In genomic region chr19:47909387-47910116, GRCm38 (mm10) we compare ENCODE assay signal across 9 mouse cellular contexts. TPM values are rescaled to one million over a fixed set of nuclear protein-coding genes. Genes with fewer than 3 reads are reported as not detected.
DNase-seq lines count a peak whose midpoint lies in the region; ATAC-seq and TF ChIP-seq lines count a peak whose summit lies in the region.
"Had no signal": no experiment of that assay in that cellular context is flagged by ENCODE, and none has a peak within 500 bp of the region (broad histone marks: within the 10 kb centered on the region; RNA-seq: fewer than 3 reads in every experiment).

No protein-coding gene starts in this region.

- H3K27ac ChIP-seq in MEL (ENCODE audit: control insufficient read depth, low read depth, low read length): peak overlapping the region; percentile 67
- H3K27ac ChIP-seq in forebrain, embryonic 15.5 days (replicated peaks): peak overlapping the region; percentile 95
- peak overlapping the region; percentile 96 for H3K27ac ChIP-seq in midbrain, embryonic 12.5 days (replicated peaks)

- peak overlapping the region; percentile 39 for H3K9ac ChIP-seq in MEL (ENCODE audit: control insufficient read depth, low read depth, low read length, poor library complexity, severe bottlenecking)
- H3K9ac ChIP-seq in forebrain, embryonic 15.5 days (replicated peaks): peak overlapping the region; percentile 69
- peak overlapping the region; percentile 66 for H3K9ac ChIP-seq in midbrain, embryonic 12.5 days (replicated peaks)

- TF ChIP-seq POLR2A in MEL (IDR thresholded peaks at IDR 0.05; ENCODE audit: control insufficient read depth in 1 of 2, insufficient read depth in 1 of 2, low read depth in 1 of 2, low read length in 2 of 2, poor library complexity in 1 of 2): no peak

- peaks cover 21 to 49% of the 10 kb centered on the region in 2 experiments for H3K4me1 ChIP-seq in MEL (ENCODE audit: control insufficient read depth in 1 of 2, insufficient read depth in 2 of 2, low read length in 2 of 2)
- peaks cover 22% of the 10 kb centered on the region for H3K4me1 ChIP-seq in forebrain, embryonic 15.5 days
- peaks cover 31% of the 10 kb centered on the region for H3K4me1 ChIP-seq in midbrain, embryonic 12.5 days

- peaks cover 0 to 38% of the 10 kb centered on the region in 2 experiments; a peak in 3 of 4 replicates for H3K36me3 ChIP-seq in MEL (ENCODE audit: control insufficient read depth in 1 of 2, insufficient read depth in 2 of 2, low read length in 2 of 2)
- H3K36me3 ChIP-seq in forebrain, embryonic 15.5 days: no peaks in the 10 kb centered on the region
- H3K36me3 ChIP-seq in midbrain, embryonic 12.5 days: no peaks in the 10 kb centered on the region

- peak overlapping the region; percentile 3 to 30; a peak in 2 of 4 replicates for H3K4me3 ChIP-seq in MEL (ENCODE audit: control insufficient read depth in 1 of 2, insufficient read depth in 1 of 2, low read depth in 2 of 2, low read length in 2 of 2)
- peak overlapping the region; percentile 40 for H3K4me3 ChIP-seq in forebrain, embryonic 15.5 days
- peak overlapping the region; percentile 31 for H3K4me3 ChIP-seq in midbrain, embryonic 12.5 days

- WGBS in forebrain, embryonic 15.5 days: under 1% methylated on average over 10 of the region's 10 CpGs
- 1% methylated on average over 10 of the region's 10 CpGs for WGBS in midbrain, embryonic 12.5 days

- peak overlapping the region; percentile 67 for H3K4me2 ChIP-seq in forebrain, embryonic 15.5 days (replicated peaks)
- H3K4me2 ChIP-seq in midbrain, embryonic 12.5 days (replicated peaks): peak overlapping the region; percentile 61

- peaks cover 34% of the 10 kb centered on the region for H3K79me2 ChIP-seq in MEL (ENCODE audit: control insufficient read depth, insufficient read depth, low read length, poor library complexity)

- ATAC-seq in forebrain, embryonic 15.5 days (replicated peaks): peak; percentile 87
- peak; percentile 86 for ATAC-seq in midbrain, embryonic 12.5 days (ENCODE audit: low FRiP score, low read depth)

- no peaks in the 10 kb centered on the region for H3K27me3 ChIP-seq in MEL (ENCODE audit: control insufficient read depth in 1 of 2, insufficient read depth in 2 of 2, low read length in 2 of 2)
- no peaks in the 10 kb centered on the region for H3K27me3 ChIP-seq in forebrain, embryonic 15.5 days
- no peaks in the 10 kb centered on the region for H3K27me3 ChIP-seq in midbrain, embryonic 12.5 days

- DNase-seq in adrenal gland, adult (ENCODE audit: inconsistent age in 2 of 2, low spot score in 1 of 2): peak; percentile 39 to 70
- DNase-seq in adrenal gland, adult 8-10 months: no peak
- peak; percentile 28 for DNase-seq in MEL (ENCODE audit: low read depth, low spot score)
- DNase-seq in kidney, postnatal 25 days: peak; percentile 48 to 65
- DNase-seq in left cerebral cortex, postnatal 10 days (ENCODE audit: extremely low spot score in 1 of 2, low spot score in 2 of 2): no peak
- no peak for DNase-seq in left cerebral cortex, adult 11 months (ENCODE audit: low spot score)

- TF ChIP-seq CTCF in MEL (IDR thresholded peaks at IDR 0.05 in 2 of 3, conservative IDR thresholded peaks at IDR 0.05 in 1 of 3; ENCODE audit: control insufficient read depth in 1 of 3, insufficient read depth in 1 of 3, low read depth in 2 of 3, low read length in 3 of 3, poor library complexity in 1 of 3, severe bottlenecking in 1 of 3): no peak

- H3K9me3 ChIP-seq in MEL (replicated peaks; ENCODE audit: insufficient read depth, low read length): no peaks in the 10 kb centered on the region
- no peaks in the 10 kb centered on the region for H3K9me3 ChIP-seq in forebrain, embryonic 15.5 days
- no peaks in the 10 kb centered on the region for H3K9me3 ChIP-seq in midbrain, embryonic 12.5 days

- no peak for TF ChIP-seq RAD21 in MEL (IDR thresholded peaks at IDR 0.05; ENCODE audit: low read depth, low read length)

- intact Hi-C loops in left cerebral cortex, postnatal 10 days (cut with DNase I): no loop called here

- TF ChIP-seq EP300 in MEL (IDR thresholded peaks at IDR 0.05; ENCODE audit: low read depth in 1 of 2, low read length in 2 of 2): no peak

TF ChIP-seq in MEL, 35 proteins besides CTCF, POLR2A, EP300 and RAD21:
- TF ChIP-seq RCOR1 (IDR thresholded peaks at IDR 0.05; ENCODE audit: low read depth, low read length): no peak
- TF ChIP-seq MYB (IDR thresholded peaks at IDR 0.05; ENCODE audit: low read depth, low read length): no peak
- TF ChIP-seq ZNF384 (IDR thresholded peaks at IDR 0.05; ENCODE audit: low read depth, low read length): no peak
- no peak for TF ChIP-seq ZKSCAN1 (IDR thresholded peaks at IDR 0.05; ENCODE audit: low read depth, low read length)
- TF ChIP-seq MAX (IDR thresholded peaks at IDR 0.05; ENCODE audit: low read length): no peak
- no peak; the same call in 1 of the 2 replicates for TF ChIP-seq MAZ (IDR thresholded peaks at IDR 0.05; ENCODE audit: low read depth, low read length)
- TF ChIP-seq HCFC1 (IDR thresholded peaks at IDR 0.05; ENCODE audit: low read depth, low read length): no peak
- TF ChIP-seq SIN3A (IDR thresholded peaks at IDR 0.05; ENCODE audit: low read length): no peak
- no peak for TF ChIP-seq NELFE (IDR thresholded peaks at IDR 0.05; ENCODE audit: low read depth, low read length)
- TF ChIP-seq MEF2A (IDR thresholded peaks at IDR 0.05; ENCODE audit: extremely low read depth, insufficient replicate concordance, low read depth, low read length, poor library complexity, severe bottlenecking): no peak
- no peak for TF ChIP-seq MAFK (IDR thresholded peaks at IDR 0.05; ENCODE audit: borderline replicate concordance, low read depth, low read length)
- TF ChIP-seq MYC (IDR thresholded peaks at IDR 0.05; ENCODE audit: low read depth, low read length): no peak
- no peak for TF ChIP-seq KAT2A (conservative IDR thresholded peaks at IDR 0.05; ENCODE audit: low read depth, low read length)
- TF ChIP-seq USF2 (IDR thresholded peaks at IDR 0.05; ENCODE audit: borderline replicate concordance in 1 of 2, insufficient read depth in 1 of 2, low read depth in 1 of 2, low read length in 2 of 2): no peak
- no peak for TF ChIP-seq NRF1 (IDR thresholded peaks at IDR 0.05; ENCODE audit: insufficient read depth, low read depth, low read length, poor library complexity, severe bottlenecking)
- no peak for TF ChIP-seq GATA1 (IDR thresholded peaks at IDR 0.05; ENCODE audit: low read depth, low read length)
- TF ChIP-seq TCF12 (IDR thresholded peaks at IDR 0.05; ENCODE audit: low read depth, low read length): no peak
- no peak for TF ChIP-seq CHD1 (IDR thresholded peaks at IDR 0.05; ENCODE audit: low read depth, low read length)
- no peak for TF ChIP-seq ZC3H11A (IDR thresholded peaks at IDR 0.05; ENCODE audit: low read depth, low read length)

RNA-seq across cellular contexts. Expression of gene Cfap43, which starts 9.5 kb away (rescaled TPM):
- total RNA-seq in adrenal gland, adult 8-10 months (2022): not detected
- 0.12 TPM in 1 of 2 replicates, not detected in the other for total RNA-seq in MEL (2012; rRNA removed)
- under 1 TPM in 1 of 2 experiments, not detected in 1; 0.10 TPM for polyA plus RNA-seq in MEL (2012; ENCODE audit: insufficient read depth in 1 of 2, insufficient read length in 2 of 2, low read depth in 1 of 2, low replicate concordance in 2 of 2, missing spikeins in 1 of 2)
- polyA plus RNA-seq in forebrain, embryonic 15.5 days (2015; fragmentation: Nextera tagmentation; extraction: Ambion mirVana): 0.82 and 2.6 TPM in 2 replicates
- 0.13 and 0.14 TPM in 2 replicates for polyA plus RNA-seq in midbrain, embryonic 12.5 days (2016; fragmentation: Nextera tagmentation; extraction: Ambion mirVana)
- under 1 TPM; 0.41 to 0.59 TPM for total RNA-seq in left cerebral cortex, postnatal 10 days (2021)

RNA-seq across cellular contexts. Expression of gene Itprip, which starts 9.5 kb away (rescaled TPM):
- total RNA-seq in adrenal gland, adult 8-10 months (2022): 10 to 100 TPM; 12.4 to 23.1 (median 17.1) TPM
- total RNA-seq in MEL (2012; rRNA removed): 25.4 and 26.9 TPM in 2 replicates
- 10 to 100 TPM in 1 of 2 experiments, not detected in 1; 26.3 TPM for polyA plus RNA-seq in MEL (2012; ENCODE audit: insufficient read depth in 1 of 2, insufficient read length in 2 of 2, low read depth in 1 of 2, low replicate concordance in 2 of 2, missing spikeins in 1 of 2)
- 7.7 and 8.6 TPM in 2 replicates for polyA plus RNA-seq in forebrain, embryonic 15.5 days (2015; fragmentation: Nextera tagmentation; extraction: Ambion mirVana)
- polyA plus RNA-seq in midbrain, embryonic 12.5 days (2016; fragmentation: Nextera tagmentation; extraction: Ambion mirVana): 16.3 and 18.9 TPM in 2 replicates
- total RNA-seq in left cerebral cortex, postnatal 10 days (2021): 1 to 10 TPM; 1.5 to 1.9 TPM

RNA-seq across cellular contexts. Expression of gene Cfap58, which starts 27.9 kb away (rescaled TPM):
- under 1 TPM in 3 of 4 experiments, not detected in 1; 0.07 to 0.12 (median 0.11) TPM for total RNA-seq in adrenal gland, adult 8-10 months (2022)
- total RNA-seq in MEL (2012; rRNA removed): not detected in 2 replicates
- polyA plus RNA-seq in MEL (2012; ENCODE audit: insufficient read depth in 1 of 2, insufficient read length in 2 of 2, low read depth in 1 of 2, low replicate concordance in 2 of 2, missing spikeins in 1 of 2): not detected
- 0.32 and 0.37 TPM in 2 replicates for polyA plus RNA-seq in forebrain, embryonic 15.5 days (2015; fragmentation: Nextera tagmentation; extraction: Ambion mirVana)
- 0.20 and 0.27 TPM in 2 replicates for polyA plus RNA-seq in midbrain, embryonic 12.5 days (2016; fragmentation: Nextera tagmentation; extraction: Ambion mirVana)
- 1 to 10 TPM in 1 of 2 experiments, under 1 TPM in 1; 0.54 to 1.2 TPM for total RNA-seq in left cerebral cortex, postnatal 10 days (2021)
- total RNA-seq: hematopoietic stem cell, adult 5-6 weeks had no signal

RNA-seq across cellular contexts. Expression of gene Gsto2, which starts 44.2 kb away (rescaled TPM):
- total RNA-seq in adrenal gland, adult 8-10 months (2022): 1 to 10 TPM; 1.0 to 3.4 (median 1.9) TPM
- total RNA-seq in MEL (2012; rRNA removed): not detected in 2 replicates
- polyA plus RNA-seq in MEL (2012; ENCODE audit: insufficient read depth in 1 of 2, insufficient read length in 2 of 2, low read depth in 1 of 2, low replicate concordance in 2 of 2, missing spikeins in 1 of 2): under 1 TPM in 1 of 2 experiments, not detected in 1; 0.14 TPM
- polyA plus RNA-seq in forebrain, embryonic 15.5 days (2015; fragmentation: Nextera tagmentation; extraction: Ambion mirVana): 0.86 and 1.3 TPM in 2 replicates
- polyA plus RNA-seq in midbrain, embryonic 12.5 days (2016; fragmentation: Nextera tagmentation; extraction: Ambion mirVana): 0.73 and 1.5 TPM in 2 replicates
- total RNA-seq in left cerebral cortex, postnatal 10 days (2021): 1 to 10 TPM in 1 of 2 experiments, under 1 TPM in 1; 0.75 to 1.2 TPM
- total RNA-seq: hematopoietic stem cell, adult 5-6 weeks had no signal

RNA-seq across cellular contexts. Expression of gene Gsto1, which starts 54.8 kb away (rescaled TPM):
- 10 to 100 TPM; 63.2 to 81.2 (median 73.3) TPM for total RNA-seq in adrenal gland, adult 8-10 months (2022)
- total RNA-seq in MEL (2012; rRNA removed): 114 and 143 TPM in 2 replicates
- polyA plus RNA-seq in MEL (2012; ENCODE audit: insufficient read depth in 1 of 2, insufficient read length in 2 of 2, low read depth in 1 of 2, low replicate concordance in 2 of 2, missing spikeins in 1 of 2): 100 to 1,000 TPM; 190 to 461 TPM
- polyA plus RNA-seq in forebrain, embryonic 15.5 days (2015; fragmentation: Nextera tagmentation; extraction: Ambion mirVana): 98.9 and 110 TPM in 2 replicates
- 66.4 and 77.5 TPM in 2 replicates for polyA plus RNA-seq in midbrain, embryonic 12.5 days (2016; fragmentation: Nextera tagmentation; extraction: Ambion mirVana)
- total RNA-seq in left cerebral cortex, postnatal 10 days (2021): 10 to 100 TPM; 74.4 TPM

Comparison
In these comparisons a context has a peak if more than half of its experiments do, and no peak if none do; other contexts are left out.
1. DNase-seq: peak in adrenal gland, adult (2 of 2), MEL (single experiment) and kidney, postnatal 25 days (2 of 2); none in adrenal gland, adult 8-10 months (single experiment), left cerebral cortex, postnatal 10 days (0 of 2) and left cerebral cortex, adult 11 months (single experiment).
2. Peak in every context shown above with its lines, with median percentiles within 50 percentile points of each other: H3K27ac ChIP-seq, H3K4me3 ChIP-seq and H3K9ac ChIP-seq.